Mouse (Mus musculus) cerebellum, adult 2 months (tissue): Measurements from ENCODE around the gene Tmem87b. TPM values are rescaled to one million over a fixed set of nuclear protein-coding genes. Genes with fewer than 3 reads are reported as not detected.

Source experiments
- DNase-seq, 2 experiments: peaks; one replicate each; pipeline ENCODE4 v3.0.0; 2021
- H3K27ac ChIP-seq: fragments of 200-500 bp; 2 replicates; pipeline ENCODE4 v1.5.1; 2012; ENCODE audit warnings: low read length, control low read depth, inconsistent platforms; ENCODE audit not compliant: insufficient read depth
- H3K27me3 ChIP-seq: fragments of 200-500 bp; 2 replicates; pipeline ENCODE4 v1.6.1; 2012; ENCODE audit warnings: inconsistent platforms, mild to moderate bottlenecking, low read length, moderate library complexity; ENCODE audit not compliant: control insufficient read depth, insufficient read depth
- H3K4me1 ChIP-seq: fragments of 200-500 bp; 2 replicates; pipeline ENCODE4 v1.6.1; 2011; ENCODE audit warnings: low read length; ENCODE audit not compliant: control insufficient read depth, insufficient read depth
- H3K4me3 ChIP-seq: fragments of 200-500 bp; replicated peaks from 2 replicates; pipeline ENCODE3; 2011; ENCODE audit warnings: mild to moderate bottlenecking, low read depth, low read length, control low read depth; ENCODE audit not compliant: insufficient read depth
- CTCF ChIP-seq: fragments of 200-500 bp; IDR thresholded peaks from 2 replicates; pipeline ENCODE4 v1.5.1; 2011; ENCODE audit warnings: low read depth, mild to moderate bottlenecking, control low read depth, low read length, moderate library complexity, borderline replicate concordance; ENCODE audit not compliant: insufficient read depth
- POLR2A ChIP-seq: fragments of 200-500 bp; IDR thresholded peaks from 2 replicates; pipeline ENCODE4 v1.6.1; 2011; ENCODE audit warnings: low read length, control low read depth, borderline replicate concordance; ENCODE audit not compliant: insufficient read depth
- WGBS: fragments of 180-500 bp; shearing (Covaris S2); methylation state at CpG from one replicate; pipeline ENCODE4 v1.1.7; 2018; 5-methylcytosine and 5-hydroxymethylcytosine counted together
- polyA plus RNA-seq: library from polyadenylated mRNA; depleted of rRNA; stranded (reverse); fragments of >200 nt; gene quantifications from 2 replicates; pipeline ENCODE4 v1.2.3, GENCODE M21; 2012

Tmem87b gene
- polyA plus RNA-seq, 1 experiment: 28.0 TPM

DNA sequence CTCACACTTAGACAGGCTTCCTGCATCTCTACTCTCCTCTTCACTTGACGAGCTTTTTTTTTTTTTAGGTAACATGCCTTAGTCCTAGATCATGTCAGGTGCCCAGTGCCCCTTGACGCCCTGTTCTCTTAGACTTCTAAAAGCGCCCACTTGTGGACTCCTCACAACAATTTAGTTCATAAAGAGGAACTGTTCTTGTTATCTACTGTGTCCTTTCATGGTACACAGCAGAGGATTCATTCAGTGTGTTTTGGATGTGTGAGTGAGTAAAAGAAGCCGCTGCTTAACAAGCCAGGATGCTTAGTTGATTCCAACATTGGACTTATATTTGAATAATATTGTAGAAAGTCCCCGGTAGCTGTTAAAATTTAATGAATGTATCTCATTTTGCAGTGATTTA is 6.0 kb downstream of the Tmem87b start:
- Histone ChIP-seq H3K27me3 (no peaks in the 10 kb centered on the region), H3K27ac (no peak overlapping the region), H3K4me1 (peaks cover 15% of the 10 kb centered on the region), H3K4me3 (no peak overlapping the region)
- TF ChIP-seq CTCF (no peak), POLR2A (no peak)
- no peak for DNase-seq
- WGBS: 92% methylated on average over 5 of the region's 5 CpGs

DNA sequence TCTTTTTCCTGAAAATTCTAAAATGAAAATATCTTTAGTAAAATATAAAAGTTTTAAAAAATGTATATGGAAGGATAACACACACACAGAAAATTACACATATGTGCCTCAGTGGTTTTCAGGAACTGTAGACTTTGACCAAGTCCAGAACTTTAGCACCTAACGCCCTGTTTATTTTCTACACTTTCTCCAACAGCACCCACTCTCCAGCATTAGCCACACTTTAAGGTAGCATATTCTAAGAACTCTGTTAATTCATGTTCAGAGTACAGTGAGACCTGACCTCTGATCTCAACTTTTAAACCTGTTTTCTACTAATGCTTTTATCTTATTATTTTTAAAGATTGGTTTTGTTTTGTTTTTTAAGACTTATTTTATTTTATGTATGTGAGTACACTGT is 9.9 kb downstream of the Tmem87b start:
- H3K27me3 ChIP-seq: no peaks in the 10 kb centered on the region
- no peak for DNase-seq
- WGBS: 98% methylated on average over 1 of the region's 1 CpGs
- no peaks in the 10 kb centered on the region for H3K4me1 ChIP-seq
- TF ChIP-seq POLR2A: no peak
- TF ChIP-seq CTCF: no peak
- no peak overlapping the region for H3K27ac ChIP-seq
- no peak overlapping the region for H3K4me3 ChIP-seq

DNA sequence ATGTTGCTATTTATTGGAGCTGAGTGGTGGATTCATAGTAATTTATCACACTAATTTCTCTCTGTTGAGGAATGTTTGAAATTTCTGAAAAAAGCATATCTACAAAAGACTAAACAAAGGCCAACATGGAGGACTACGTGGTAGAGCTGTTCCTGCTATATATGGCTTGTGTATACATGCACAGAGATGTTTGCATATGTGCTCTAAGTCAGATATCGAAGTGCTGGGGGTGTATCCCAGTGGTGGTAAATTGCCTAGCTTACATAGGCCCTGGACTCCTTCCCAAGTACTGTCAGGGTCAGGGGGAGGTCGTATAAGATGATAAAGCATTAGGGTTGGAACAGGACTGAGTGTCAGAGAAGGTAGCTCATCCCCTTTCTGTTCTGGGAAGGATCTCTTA is 14.7 kb downstream of the Tmem87b start:
- 93% methylated on average over 3 of the region's 3 CpGs for WGBS
- H3K4me3 ChIP-seq: no peak overlapping the region
- no peak overlapping the region for H3K27ac ChIP-seq
- no peaks in the 10 kb centered on the region for H3K27me3 ChIP-seq
- no peak for DNase-seq
- H3K4me1 ChIP-seq: no peaks in the 10 kb centered on the region
- TF ChIP-seq POLR2A (no peak), CTCF (no peak)

DNA sequence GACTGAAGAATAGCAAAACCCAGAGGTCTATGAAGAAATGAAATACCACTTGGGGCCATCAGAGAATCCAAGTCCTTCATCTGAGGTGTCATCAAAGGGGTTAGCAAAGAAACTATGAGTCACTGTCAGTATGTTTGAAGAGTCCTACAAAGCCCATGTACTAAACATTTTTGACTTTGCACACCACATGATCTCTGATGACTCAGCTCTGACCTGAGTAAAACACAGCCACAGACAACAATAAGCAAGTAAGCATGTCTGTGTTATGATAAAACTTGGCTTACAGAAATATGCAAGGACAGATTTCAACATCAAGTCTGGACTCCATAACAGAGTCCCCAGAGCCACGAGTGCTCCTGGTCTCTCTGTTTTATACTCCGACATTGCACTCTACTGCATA is 15.1 kb downstream of the Tmem87b start:
- DNase-seq: no peak
- Histone ChIP-seq H3K4me3 (no peak overlapping the region), H3K4me1 (no peaks in the 10 kb centered on the region), H3K27ac (no peak overlapping the region), H3K27me3 (no peaks in the 10 kb centered on the region)
- TF ChIP-seq CTCF: no peak
- WGBS: 90% methylated on average over 2 of the region's 2 CpGs

DNA sequence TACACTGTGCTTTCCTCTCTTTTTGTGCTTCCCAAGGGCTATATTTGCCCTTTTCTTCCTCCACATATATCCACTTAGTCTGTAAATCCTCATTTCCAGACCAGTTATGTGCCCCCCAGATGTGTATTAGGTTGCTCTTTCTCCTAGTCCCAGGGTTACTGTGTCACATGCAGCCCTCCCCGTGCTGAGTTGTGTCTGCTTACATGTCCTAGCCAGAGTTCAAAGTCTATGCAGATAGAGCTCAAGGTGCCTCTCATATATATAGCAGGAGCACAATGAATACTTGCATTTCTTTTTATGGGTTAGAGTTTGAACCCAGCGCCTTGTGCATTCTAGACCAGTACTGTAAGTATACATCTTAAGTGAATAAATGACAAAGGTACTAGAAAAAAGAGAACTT is 15.5 kb downstream of the Tmem87b start:
- Histone ChIP-seq H3K27me3 (no peaks in the 10 kb centered on the region), H3K4me3 (no peak overlapping the region), H3K4me1 (no peaks in the 10 kb centered on the region), H3K27ac (no peak overlapping the region)
- TF ChIP-seq POLR2A: no peak
- WGBS: 98% methylated on average over 2 of the region's 2 CpGs
- no peak for DNase-seq

DNA sequence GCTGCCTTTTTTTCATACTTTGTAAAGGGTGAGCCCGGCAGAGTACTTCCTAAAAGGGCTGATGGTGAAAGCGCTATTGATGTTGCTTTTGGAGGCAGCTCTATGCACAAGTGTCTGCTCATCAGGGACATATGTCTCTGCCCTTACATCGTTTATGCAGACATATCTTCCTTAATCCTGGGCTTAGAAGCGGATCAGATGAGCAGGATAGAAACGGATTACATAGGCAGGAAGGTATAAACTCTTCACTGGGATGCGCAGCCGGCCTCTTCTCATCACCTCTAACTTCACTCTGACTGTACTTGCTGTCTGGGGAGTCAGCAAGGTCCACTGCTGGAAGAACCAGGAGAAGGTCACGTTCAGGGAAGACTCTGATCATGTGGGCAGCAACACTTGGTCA is 19.6 kb downstream of the Tmem87b start:
- H3K27me3 ChIP-seq: no peaks in the 10 kb centered on the region
- WGBS: 95% methylated on average over 8 of the region's 8 CpGs
- TF ChIP-seq POLR2A (no peak), CTCF (no peak)
- H3K27ac ChIP-seq: no peak overlapping the region
- H3K4me3 ChIP-seq: no peak overlapping the region
- H3K4me1 ChIP-seq: no peaks in the 10 kb centered on the region
- DNase-seq: no peak

DNA sequence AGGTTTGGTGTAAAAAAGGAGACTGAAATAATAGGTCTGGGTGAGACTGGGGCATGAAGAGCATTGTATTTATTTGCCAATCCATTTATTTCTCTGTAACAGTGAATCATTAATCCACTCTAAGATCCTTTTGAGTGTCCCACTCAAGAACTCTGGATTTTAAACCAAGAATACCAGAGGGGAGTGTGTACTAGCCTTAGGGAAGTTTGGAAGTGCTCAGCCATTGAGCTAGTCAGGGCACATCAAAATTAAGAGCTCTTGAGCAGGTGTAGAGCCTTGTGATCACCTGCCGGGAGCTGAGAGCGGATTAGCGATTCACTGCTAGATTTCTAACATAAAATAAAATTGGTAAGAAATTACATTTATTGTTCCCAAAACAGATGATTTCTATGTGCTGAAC is 20.7 kb downstream of the Tmem87b start:
- DNase-seq: no peak
- no peak for TF ChIP-seq CTCF
- TF ChIP-seq POLR2A: no peak
- Histone ChIP-seq H3K27me3 (no peaks in the 10 kb centered on the region), H3K4me3 (no peak overlapping the region), H3K4me1 (no peaks in the 10 kb centered on the region), H3K27ac (no peak overlapping the region)
- 93% methylated on average over 3 of the region's 3 CpGs for WGBS

DNA sequence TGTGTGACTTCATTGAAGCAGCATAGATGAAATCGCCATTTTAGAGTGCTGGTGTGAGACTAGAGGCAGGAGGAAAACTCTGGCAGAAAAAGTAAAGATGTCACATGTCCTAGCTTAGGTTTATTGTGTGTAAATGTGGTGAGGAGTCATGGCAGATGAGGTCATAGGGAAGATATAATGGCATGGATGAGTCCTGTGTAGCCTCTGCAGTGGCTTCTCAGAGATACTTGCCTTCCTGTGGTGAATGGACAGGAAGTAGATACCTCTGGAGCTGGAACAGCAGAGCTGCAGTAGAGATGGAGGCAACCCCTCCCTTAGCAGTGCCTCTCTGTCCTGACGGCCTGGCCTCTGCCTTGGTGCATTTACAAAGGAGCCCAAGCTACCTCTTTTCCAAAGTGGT is 21.6 kb downstream of the Tmem87b start:
- WGBS: 95% methylated on average over 2 of the region's 2 CpGs
- H3K4me1 ChIP-seq: no peaks in the 10 kb centered on the region
- TF ChIP-seq POLR2A (no peak), CTCF (no peak)
- H3K27me3 ChIP-seq: no peaks in the 10 kb centered on the region
- DNase-seq: no peak
- H3K27ac ChIP-seq: no peak overlapping the region
- H3K4me3 ChIP-seq: no peak overlapping the region

DNA sequence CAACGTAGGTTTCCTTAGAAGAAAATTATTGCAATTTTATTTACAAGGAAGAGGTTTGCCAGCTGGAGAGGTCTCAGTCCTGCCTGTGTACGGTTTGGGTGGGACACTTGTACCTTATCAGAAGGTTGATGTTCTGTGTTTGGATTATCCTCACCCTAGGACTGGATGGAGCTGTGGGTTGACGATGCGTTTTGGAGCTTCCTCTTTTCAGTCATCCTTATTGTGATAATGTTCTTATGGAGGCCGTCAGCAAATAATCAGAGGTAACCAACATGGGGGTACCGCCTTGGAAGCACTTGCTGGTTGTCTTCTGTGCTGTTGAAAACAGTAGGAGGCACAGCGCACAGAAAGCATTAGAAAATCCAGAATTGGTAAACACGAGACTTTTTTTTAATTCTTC is 24.5 kb downstream of the Tmem87b start:
- Histone ChIP-seq H3K27me3 (no peaks in the 10 kb centered on the region), H3K4me3 (no peak overlapping the region), H3K27ac (no peak overlapping the region), H3K4me1 (no peaks in the 10 kb centered on the region)
- 92% methylated on average over 8 of the region's 8 CpGs for WGBS
- TF ChIP-seq CTCF: no peak
- no peak for TF ChIP-seq POLR2A
- DNase-seq: no peak
